ENCODE assay signal across 24 mouse cellular contexts in the genomic region with DNA sequence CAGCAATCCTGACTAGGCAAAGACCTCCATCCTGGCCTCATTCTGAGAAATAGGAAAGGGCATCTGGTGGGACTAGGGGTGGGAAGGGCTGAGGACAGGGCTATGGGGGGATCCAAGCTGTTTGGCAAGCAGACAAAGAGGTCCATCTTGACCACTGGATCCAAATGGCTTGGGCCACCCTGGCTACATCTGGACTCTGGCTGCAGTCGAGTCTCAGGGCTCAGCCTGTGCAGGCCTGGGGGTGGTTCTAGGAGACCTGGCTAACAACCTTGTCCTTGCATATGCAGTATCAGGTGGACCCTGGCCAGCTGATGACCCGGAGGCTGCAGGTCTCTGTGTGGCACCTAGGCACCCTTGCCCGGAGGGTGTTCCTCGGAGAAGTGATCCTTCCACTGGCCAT. TPM values are rescaled to one million over a fixed set of nuclear protein-coding genes. Genes with fewer than 3 reads are reported as not detected.
DNase-seq lines count a peak whose midpoint lies in the region; ATAC-seq and TF ChIP-seq lines count a peak whose summit lies in the region.
"Had no signal": no experiment of that assay in that cellular context is flagged by ENCODE, and none has a peak within 500 bp of the region (broad histone marks: within the 10 kb centered on the region; RNA-seq: fewer than 3 reads in every experiment).

No protein-coding gene starts in this region.

- no peaks in the 10 kb centered on the region for H3K36me3 ChIP-seq in forebrain, embryonic 11.5 days (ENCODE audit: control insufficient read depth, insufficient read depth, low read length)
- H3K36me3 ChIP-seq in forebrain, embryonic 13.5 days (ENCODE audit: poor library complexity, severe bottlenecking): no peaks in the 10 kb centered on the region
- H3K36me3 ChIP-seq in stomach, postnatal 0 days (ENCODE audit: control insufficient read depth, insufficient read depth, low read length): no peaks in the 10 kb centered on the region
- H3K36me3 ChIP-seq: embryonic facial prominence, embryonic 15.5 days; forebrain, embryonic 12.5 days; heart, embryonic 15.5 days had no signal

- no peak overlapping the region for H3K27ac ChIP-seq in forebrain, embryonic 11.5 days (ENCODE audit: low read depth, low read length)
- H3K27ac ChIP-seq in forebrain, embryonic 13.5 days: no peak overlapping the region
- no peak overlapping the region for H3K27ac ChIP-seq in stomach, postnatal 0 days (replicated peaks)
- H3K27ac ChIP-seq: embryonic facial prominence, embryonic 15.5 days; forebrain, embryonic 12.5 days; gastrocnemius, adult 2 months; heart, embryonic 15.5 days; hindbrain, embryonic 10.5 days; hindbrain, embryonic 14.5 days had no signal

- TF ChIP-seq EP300 in stomach, postnatal 0 days (optimal IDR thresholded peaks at IDR 0.05): no peak

- no peak for TF ChIP-seq CTCF in stomach, postnatal 0 days (IDR thresholded peaks at IDR 0.05; ENCODE audit: low read depth)

- 95% methylated on average over 4 of the region's 4 CpGs for WGBS in forebrain, embryonic 11.5 days
- 89% methylated on average over 4 of the region's 4 CpGs for WGBS in forebrain, embryonic 13.5 days
- WGBS in stomach, postnatal 0 days: 91% methylated on average over 4 of the region's 4 CpGs

- H3K9ac ChIP-seq in forebrain, embryonic 11.5 days (ENCODE audit: low read length): no peak overlapping the region
- no peak overlapping the region for H3K9ac ChIP-seq in forebrain, embryonic 13.5 days
- H3K9ac ChIP-seq in stomach, postnatal 0 days (ENCODE audit: low read length): no peak overlapping the region
- H3K9ac ChIP-seq: embryonic facial prominence, embryonic 15.5 days; forebrain, embryonic 12.5 days; heart, embryonic 15.5 days; hindbrain, embryonic 14.5 days had no signal

- H3K4me1 ChIP-seq in forebrain, embryonic 11.5 days (replicated peaks; ENCODE audit: control insufficient read depth, insufficient read depth, low read length): peaks cover 15% of the 10 kb centered on the region; the same call in 1 of the 2 replicates
- peaks cover 33% of the 10 kb centered on the region for H3K4me1 ChIP-seq in forebrain, embryonic 13.5 days
- H3K4me1 ChIP-seq in stomach, postnatal 0 days (replicated peaks; ENCODE audit: control insufficient read depth, insufficient read depth): no peaks in the 10 kb centered on the region

- no peaks in the 10 kb centered on the region for H3K9me3 ChIP-seq in forebrain, embryonic 11.5 days (ENCODE audit: control insufficient read depth, low read length)
- no peaks in the 10 kb centered on the region for H3K9me3 ChIP-seq in forebrain, embryonic 13.5 days (replicated peaks)
- no peaks in the 10 kb centered on the region for H3K9me3 ChIP-seq in stomach, postnatal 0 days (ENCODE audit: control insufficient read depth, low read length)
- H3K9me3 ChIP-seq: embryonic facial prominence, embryonic 15.5 days; forebrain, embryonic 12.5 days; heart, embryonic 15.5 days; hindbrain, embryonic 10.5 days had no signal

- peak; percentile 48 for DNase-seq in forebrain, embryonic 11.5 days (ENCODE audit: low spot score)
- peak; percentile 9 for DNase-seq in kidney, postnatal 10 days
- DNase-seq in kidney, adult 8-10 months: no peak
- DNase-seq in testis, postnatal 10 days (ENCODE audit: low spot score): peak; percentile 42
- DNase-seq in testis, postnatal 14 days (ENCODE audit: low spot score): no peak
- DNase-seq in stomach, postnatal 0 days (ENCODE audit: low spot score): peak; percentile 17
- no peak for DNase-seq in thymus, postnatal 14 days
- DNase-seq: adrenal gland, postnatal 36 days; cerebellum, adult 8-10 months; cerebellum, postnatal 14 days; embryo, embryonic 11 days; gastrocnemius, adult 2 months; gastrocnemius, postnatal 25 days had no signal

- no peaks in the 10 kb centered on the region for H3K27me3 ChIP-seq in forebrain, embryonic 11.5 days (ENCODE audit: control insufficient read depth, insufficient read depth, low read length)
- H3K27me3 ChIP-seq in forebrain, embryonic 13.5 days: no peaks in the 10 kb centered on the region
- H3K27me3 ChIP-seq in stomach, postnatal 0 days (ENCODE audit: control insufficient read depth, insufficient read depth, low read length): no peaks in the 10 kb centered on the region
- H3K27me3 ChIP-seq: CH12.LX; embryonic facial prominence, embryonic 15.5 days; forebrain, embryonic 12.5 days; heart, embryonic 15.5 days; Patski had no signal

- H3K4me2 ChIP-seq in forebrain, embryonic 11.5 days (ENCODE audit: low read depth, low read length, severe bottlenecking): no peak overlapping the region
- no peak overlapping the region for H3K4me2 ChIP-seq in forebrain, embryonic 13.5 days
- H3K4me2 ChIP-seq in stomach, postnatal 0 days (replicated peaks; ENCODE audit: low read depth): no peak overlapping the region
- H3K4me2 ChIP-seq: embryonic facial prominence, embryonic 15.5 days; forebrain, embryonic 12.5 days; heart, embryonic 11.5 days; heart, embryonic 15.5 days; hindbrain, embryonic 14.5 days had no signal

- H3K4me3 ChIP-seq in forebrain, embryonic 11.5 days (ENCODE audit: low read depth, low read length): no peak overlapping the region
- no peak overlapping the region for H3K4me3 ChIP-seq in forebrain, embryonic 13.5 days
- H3K4me3 ChIP-seq in stomach, postnatal 0 days (ENCODE audit: low read depth, low read length): no peak overlapping the region
- H3K4me3 ChIP-seq: embryonic facial prominence, embryonic 15.5 days; erythroblast, embryonic 14.5 days; forebrain, embryonic 12.5 days; gastrocnemius, adult 2 months; heart, embryonic 15.5 days; hindbrain, embryonic 10.5 days had no signal

- no peak for ATAC-seq in forebrain, embryonic 11.5 days (replicated peaks; ENCODE audit: low FRiP score)
- no peak for ATAC-seq in forebrain, embryonic 13.5 days
- ATAC-seq in stomach, postnatal 0 days (ENCODE audit: low FRiP score, low TSS enrichment): no peak
- ATAC-seq: activated CD4-positive, CD25-positive, alpha-beta regulatory T cell, adult 4 months; Patski had no signal

RNA-seq across cellular contexts. Expression of a gene that starts 49.9 kb away (rescaled TPM):
- 122 and 135 TPM in 2 replicates for polyA plus RNA-seq in forebrain, embryonic 11.5 days (2014; fragmentation: Nextera tagmentation; extraction: Ambion mirVana)
- polyA plus RNA-seq in forebrain, embryonic 13.5 days (2015; fragmentation: Nextera tagmentation; extraction: Ambion mirVana): 113 and 117 TPM in 2 replicates
- 289 and 299 TPM in 2 replicates for polyA plus RNA-seq in stomach, postnatal 0 days (2015; fragmentation: Nextera tagmentation; extraction: Ambion mirVana)

Comparison
In these comparisons a context has a peak if more than half of its experiments do, and no peak if none do; other contexts are left out.
1. DNase-seq: peak in forebrain, embryonic 11.5 days (single experiment), kidney, postnatal 10 days (single experiment), testis, postnatal 10 days (single experiment) and stomach, postnatal 0 days (single experiment); none in kidney, adult 8-10 months (0 of 2), testis, postnatal 14 days (single experiment) and thymus, postnatal 14 days (single experiment).